Mouse (Mus musculus): ENCODE data around the gene Fam126a.

DNA sequence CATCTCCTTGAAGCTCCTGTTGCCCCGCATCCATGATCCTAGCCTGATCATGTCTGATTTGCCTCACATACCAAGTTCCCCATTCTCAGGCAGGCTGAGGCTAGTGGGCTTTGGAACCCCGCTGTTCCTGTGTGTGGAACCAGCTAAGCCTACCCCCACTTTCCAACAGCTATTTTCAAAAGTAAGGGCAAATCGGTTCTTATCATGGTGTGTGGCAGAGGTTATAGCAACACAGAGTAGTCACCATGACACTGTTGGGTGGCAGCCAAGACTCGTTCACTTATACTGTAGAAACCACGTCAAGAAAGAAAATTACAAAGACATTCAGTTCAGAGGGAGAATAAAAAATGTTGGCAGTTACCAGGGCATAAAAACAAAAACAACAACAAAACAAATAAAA lies 62.8 kb downstream of the Fam126a start:
- TF ChIP-seq CTCF (IDR thresholded peaks at IDR 0.05) (no peak), EP300 (IDR thresholded peaks at IDR 0.05) (no peak)

All from lung, postnatal 0 days (tissue).